Comparison of ENCODE assay signal across 12 mouse cellular contexts in the genomic region with DNA sequence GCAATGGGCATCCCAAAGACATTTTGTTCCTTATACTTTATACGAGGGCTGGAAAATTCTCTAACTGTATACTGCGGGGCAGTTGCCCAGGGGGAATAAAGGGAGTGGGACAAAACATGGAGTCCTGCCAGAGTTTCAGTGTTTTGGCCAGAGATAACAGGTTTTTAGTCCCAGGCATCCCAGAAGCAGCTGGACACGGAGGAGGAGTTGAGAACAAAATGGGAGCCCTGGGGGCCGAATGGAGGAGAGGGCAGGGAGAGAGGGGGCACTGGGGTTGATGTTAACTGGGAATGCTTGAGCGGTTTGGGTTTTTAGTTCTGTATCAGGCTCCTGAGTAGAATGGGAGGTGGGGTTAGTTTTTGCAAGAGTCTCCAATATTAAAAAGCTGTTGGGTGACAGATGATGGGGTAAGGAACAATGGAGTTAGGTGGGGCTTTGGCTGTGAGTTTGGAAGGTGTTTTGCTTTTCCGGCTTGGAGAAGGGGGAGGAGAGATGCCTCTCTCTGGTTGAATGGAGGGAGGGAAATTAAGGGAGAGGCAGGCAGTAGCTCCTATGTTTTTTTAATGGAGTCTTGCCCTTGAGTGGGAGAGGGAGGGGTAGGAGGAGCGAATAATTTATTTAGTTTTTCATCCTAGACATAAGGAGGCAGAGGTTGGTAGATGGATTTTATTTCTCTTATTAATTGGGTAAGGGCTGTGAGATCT. TPM values are rescaled to one million over a fixed set of nuclear protein-coding genes. Genes with fewer than 3 reads are reported as not detected.
DNase-seq lines count a peak whose midpoint lies in the region; ATAC-seq and TF ChIP-seq lines count a peak whose summit lies in the region.
"Had no signal": no experiment of that assay in that cellular context is flagged by ENCODE, and none has a peak within 500 bp of the region (broad histone marks: within the 10 kb centered on the region; RNA-seq: fewer than 3 reads in every experiment).

No protein-coding gene starts in this region.

- no peak overlapping the region for H3K4me3 ChIP-seq in heart, embryonic 12.5 days
- no peak overlapping the region for H3K4me3 ChIP-seq in midbrain, embryonic 11.5 days (ENCODE audit: low read depth, low read length)
- no peak overlapping the region for H3K4me3 ChIP-seq in midbrain, embryonic 10.5 days
- H3K4me3 ChIP-seq: limb, embryonic 15.5 days had no signal

- H3K4me1 ChIP-seq in heart, embryonic 12.5 days (replicated peaks) = peaks cover 36% of the 10 kb centered on the region
- H3K4me1 ChIP-seq in midbrain, embryonic 11.5 days (ENCODE audit: control insufficient read depth, insufficient read depth, low read length) = no peaks in the 10 kb centered on the region
- peaks cover 6% of the 10 kb centered on the region for H3K4me1 ChIP-seq in midbrain, embryonic 10.5 days

- H3K27me3 ChIP-seq in heart, embryonic 12.5 days (replicated peaks) = no peaks in the 10 kb centered on the region
- H3K27me3 ChIP-seq in midbrain, embryonic 11.5 days (ENCODE audit: control insufficient read depth, insufficient read depth, low read length) = no peaks in the 10 kb centered on the region
- no peaks in the 10 kb centered on the region for H3K27me3 ChIP-seq in midbrain, embryonic 10.5 days (ENCODE audit: low read depth, poor library complexity, severe bottlenecking)
- H3K27me3 ChIP-seq: limb, embryonic 15.5 days had no signal

- H3K36me3 ChIP-seq in heart, embryonic 12.5 days = peaks cover 58% of the 10 kb centered on the region
- H3K36me3 ChIP-seq in midbrain, embryonic 11.5 days (ENCODE audit: control insufficient read depth, insufficient read depth, low read length) = peaks cover 9% of the 10 kb centered on the region; the same call in 1 of the 2 replicates
- peaks cover 90% of the 10 kb centered on the region for H3K36me3 ChIP-seq in midbrain, embryonic 10.5 days

- H3K9ac ChIP-seq in heart, embryonic 12.5 days = no peak overlapping the region
- no peak overlapping the region for H3K9ac ChIP-seq in midbrain, embryonic 11.5 days (ENCODE audit: low read length)
- H3K9ac ChIP-seq: limb, embryonic 15.5 days had no signal

- no peaks in the 10 kb centered on the region for H3K9me3 ChIP-seq in heart, embryonic 12.5 days (replicated peaks)
- H3K9me3 ChIP-seq in midbrain, embryonic 11.5 days (ENCODE audit: control insufficient read depth, low read length) = no peaks in the 10 kb centered on the region
- H3K9me3 ChIP-seq in midbrain, embryonic 10.5 days (replicated peaks) = no peaks in the 10 kb centered on the region
- H3K9me3 ChIP-seq: G1E; limb, embryonic 15.5 days had no signal

- WGBS in heart, embryonic 12.5 days = 81% methylated on average over 7 of the region's 7 CpGs
- WGBS in midbrain, embryonic 11.5 days = 89% methylated on average over 7 of the region's 7 CpGs
- 88% methylated on average over 7 of the region's 7 CpGs for WGBS in midbrain, embryonic 10.5 days

- peak; percentile 38 for DNase-seq in heart, postnatal 4 days
- peak; percentile 45 for DNase-seq in midbrain, embryonic 11.5 days (ENCODE audit: low spot score, missing footprints)
- no peak for DNase-seq in midbrain, embryonic 10.5 days (ENCODE audit: low spot score)
- DNase-seq in brain, embryonic 14.5 days (ENCODE audit: low read depth) = peak; percentile 61
- peak; percentile 25 for DNase-seq in ovary, postnatal 36 days (ENCODE audit: low spot score)
- no peak for DNase-seq in layer of hippocampus, adult 9-10 months (ENCODE audit: low spot score)
- DNase-seq: heart, adult 18-20 months; thymus, postnatal 4 days had no signal

- no peak for TF ChIP-seq POLR2A in brain, embryonic 14.5 days (IDR thresholded peaks at IDR 0.05; ENCODE audit: borderline replicate concordance, extremely low read depth, insufficient read depth, insufficient read length, poor library complexity, severe bottlenecking)

- no peak overlapping the region for H3K4me2 ChIP-seq in heart, embryonic 12.5 days
- no peak overlapping the region for H3K4me2 ChIP-seq in midbrain, embryonic 11.5 days
- H3K4me2 ChIP-seq: limb, embryonic 15.5 days had no signal

- TF ChIP-seq CTCF in brain, embryonic 14.5 days (IDR thresholded peaks at IDR 0.05; ENCODE audit: borderline replicate concordance, extremely low read depth, insufficient read depth, insufficient read length) = no peak

- no peak for ATAC-seq in heart, embryonic 12.5 days (ENCODE audit: insufficient number of reproducible peaks, low FRiP score)
- ATAC-seq in midbrain, embryonic 11.5 days (ENCODE audit: low FRiP score) = no peak
- ATAC-seq: lung, postnatal 0 days had no signal

- no peak overlapping the region for H3K27ac ChIP-seq in heart, embryonic 12.5 days (ENCODE audit: poor library complexity, severe bottlenecking)
- H3K27ac ChIP-seq in midbrain, embryonic 11.5 days (ENCODE audit: low read depth, low read length) = no peak overlapping the region
- H3K27ac ChIP-seq in midbrain, embryonic 10.5 days (replicated peaks) = no peak overlapping the region
- H3K27ac ChIP-seq: limb, embryonic 15.5 days had no signal

RNA-seq across cellular contexts. Expression of gene Cdk7, which starts 6.5 kb away (rescaled TPM):
- total RNA-seq in heart, postnatal 4 days (2021) = 10 to 100 TPM; 38.0 to 39.1 TPM
- 76.6 and 77.0 TPM in 2 replicates for polyA plus RNA-seq in heart, embryonic 12.5 days (2016; fragmentation: Nextera tagmentation; extraction: Ambion mirVana)
- 66.3 and 68.4 TPM in 2 replicates for polyA plus RNA-seq in midbrain, embryonic 11.5 days (2014; fragmentation: Nextera tagmentation; extraction: Ambion mirVana)
- 81.7 and 97.3 TPM in 2 replicates for polyA plus RNA-seq in midbrain, embryonic 10.5 days (2016; fragmentation: Nextera tagmentation; extraction: Ambion mirVana)
- 24.3 and 32.1 TPM in 2 replicates for polyA plus RNA-seq in brain, embryonic 14.5 days (2012; rRNA removed)

RNA-seq across cellular contexts. Expression of gene Mrps36, which starts 20.3 kb away (rescaled TPM):
- total RNA-seq in heart, postnatal 4 days (2021) = 100 to 1,000 TPM; 140 to 151 TPM
- polyA plus RNA-seq in heart, embryonic 12.5 days (2016; fragmentation: Nextera tagmentation; extraction: Ambion mirVana) = 256 TPM in 2 replicates
- 143 and 153 TPM in 2 replicates for polyA plus RNA-seq in midbrain, embryonic 11.5 days (2014; fragmentation: Nextera tagmentation; extraction: Ambion mirVana)
- polyA plus RNA-seq in midbrain, embryonic 10.5 days (2016; fragmentation: Nextera tagmentation; extraction: Ambion mirVana) = 140 and 160 TPM in 2 replicates
- 57.5 and 64.0 TPM in 2 replicates for polyA plus RNA-seq in brain, embryonic 14.5 days (2012; rRNA removed)

RNA-seq across cellular contexts. Expression of gene Cenph, which starts 51.5 kb away (rescaled TPM):
- 1 to 10 TPM; 8.7 to 9.3 TPM for total RNA-seq in heart, postnatal 4 days (2021)
- 21.8 and 24.0 TPM in 2 replicates for polyA plus RNA-seq in heart, embryonic 12.5 days (2016; fragmentation: Nextera tagmentation; extraction: Ambion mirVana)
- 56.2 and 60.8 TPM in 2 replicates for polyA plus RNA-seq in midbrain, embryonic 11.5 days (2014; fragmentation: Nextera tagmentation; extraction: Ambion mirVana)
- polyA plus RNA-seq in midbrain, embryonic 10.5 days (2016; fragmentation: Nextera tagmentation; extraction: Ambion mirVana) = 58.9 and 67.0 TPM in 2 replicates
- polyA plus RNA-seq in brain, embryonic 14.5 days (2012; rRNA removed) = 8.3 and 12.5 TPM in 2 replicates
- total RNA-seq: heart, adult 18-20 months had no signal

RNA-seq across cellular contexts. Expression of gene Ccdc125, which starts 54.7 kb away (rescaled TPM):
- total RNA-seq in heart, postnatal 4 days (2021) = 1 to 10 TPM; 1.2 to 1.6 TPM
- 4.6 and 4.8 TPM in 2 replicates for polyA plus RNA-seq in heart, embryonic 12.5 days (2016; fragmentation: Nextera tagmentation; extraction: Ambion mirVana)
- polyA plus RNA-seq in midbrain, embryonic 11.5 days (2014; fragmentation: Nextera tagmentation; extraction: Ambion mirVana) = 1.4 and 2.6 TPM in 2 replicates
- polyA plus RNA-seq in midbrain, embryonic 10.5 days (2016; fragmentation: Nextera tagmentation; extraction: Ambion mirVana) = 2.7 TPM in 2 replicates
- 0.81 and 1.4 TPM in 2 replicates for polyA plus RNA-seq in brain, embryonic 14.5 days (2012; rRNA removed)
- total RNA-seq: G1E had no signal
- polyA plus RNA-seq: G1E had no signal

Comparison
In these comparisons a context has a peak if more than half of its experiments do, and no peak if none do; other contexts are left out.
1. DNase-seq: peak in heart, postnatal 4 days (single experiment), midbrain, embryonic 11.5 days (single experiment), brain, embryonic 14.5 days (single experiment) and ovary, postnatal 36 days (single experiment); none in midbrain, embryonic 10.5 days (single experiment) and layer of hippocampus, adult 9-10 months (single experiment).